Mouse (Mus musculus): ENCODE measurements around the gene March7.

GRCm38 (mm10) chr2:60209703-60210651 is at the start of gene March7, which contains the start of gene Baz2b:
- TF ChIP-seq CTCF (IDR thresholded peaks at IDR 0.05; ENCODE audit: extremely low read depth, insufficient read depth, low read length) = no peak
- TF ChIP-seq POLR2A (IDR thresholded peaks at IDR 0.05; ENCODE audit: extremely low read depth, insufficient read depth, low read length) = no peak

Data from cortical plate, adult 2 months (tissue).